Mouse (Mus musculus) mature B cell (primary cell): ENCODE results near the gene Pappa.

Source experiments
- in situ Hi-C: fragments of 300-500 bp; cut with MboI; formaldehyde crosslinking; loops from 2 replicates; pipeline ENCODE4 v1.14.3; 2019

Gene Pappa

GRCm38 (mm10) chr4:65328486-65329308, 204.7 kb downstream of the Pappa start:
- in situ Hi-C loops = no loop called here

- in situ Hi-C loops = no loop called here
Observed at GRCm38 (mm10) chr4:65333718-65334117, 209.7 kb downstream of the Pappa start.

DNA sequence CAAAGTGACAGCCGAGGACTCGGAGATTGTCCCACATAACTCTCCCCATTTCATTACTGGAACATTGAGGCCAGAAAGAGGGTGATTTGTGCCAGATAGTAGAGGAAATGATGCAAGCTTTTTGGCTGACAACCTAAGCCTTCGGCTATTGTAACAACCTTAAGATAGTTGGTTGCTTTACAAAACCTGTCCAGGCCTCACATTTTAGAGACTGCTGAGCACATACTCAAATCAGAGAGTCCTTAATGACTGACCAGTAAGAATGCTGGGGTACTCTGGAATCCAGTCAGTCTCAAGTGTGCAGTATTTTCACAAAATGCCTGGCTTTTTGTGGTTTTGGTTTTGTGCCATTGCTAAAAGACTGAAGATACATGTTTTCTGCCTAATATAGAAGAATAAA, 217.8 kb downstream of the Pappa start:
- in situ Hi-C loops = no loop called here

DNA sequence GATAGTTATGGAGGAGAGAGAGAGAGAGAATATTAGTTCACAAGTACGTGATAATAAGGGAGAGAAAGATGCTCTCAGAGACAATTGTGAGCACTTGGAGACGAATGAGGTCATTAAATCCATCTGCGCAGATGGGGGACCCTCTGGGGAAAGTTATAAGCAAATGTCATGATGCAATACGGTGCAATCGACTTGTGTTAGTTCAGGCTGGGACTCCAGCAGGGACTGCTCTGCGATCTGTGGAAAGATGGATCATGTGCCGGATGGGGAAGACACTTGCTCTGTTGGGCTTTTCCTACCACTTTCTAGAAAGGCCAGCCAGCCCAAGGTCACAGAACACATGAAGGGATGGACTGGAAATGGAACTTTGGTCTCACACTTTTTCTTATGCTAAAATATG, 226.5 kb downstream of the Pappa start:
- in situ Hi-C loops = no loop called here

GRCm38 (mm10) chr4:65354580-65354979, 230.6 kb downstream of the Pappa start:
- in situ Hi-C loops = no loop called here

DNA sequence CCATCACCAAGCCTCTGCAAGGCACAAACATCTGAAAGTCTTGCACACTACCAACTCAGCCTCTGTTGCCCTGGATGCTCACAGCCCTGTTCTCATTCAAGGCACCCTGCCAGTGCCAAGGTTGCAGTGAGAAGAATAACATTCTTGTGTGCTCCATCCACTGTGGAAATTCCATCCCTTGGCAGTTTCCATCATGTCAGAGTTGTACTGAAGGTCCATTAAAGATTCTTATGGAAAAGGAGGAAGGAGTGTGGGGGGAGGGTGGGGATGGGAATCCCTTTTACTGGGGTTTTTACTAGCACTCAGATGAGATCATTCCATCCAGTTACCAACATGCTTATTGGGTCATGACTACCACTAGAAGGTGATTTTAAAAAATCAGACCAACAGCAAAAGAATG, 243.2 kb downstream of the Pappa start:
- in situ Hi-C loops = no loop called here

GRCm38 (mm10) chr4:65372731-65373130, 248.8 kb downstream of the Pappa start:
- in situ Hi-C loops = no loop called here

DNA sequence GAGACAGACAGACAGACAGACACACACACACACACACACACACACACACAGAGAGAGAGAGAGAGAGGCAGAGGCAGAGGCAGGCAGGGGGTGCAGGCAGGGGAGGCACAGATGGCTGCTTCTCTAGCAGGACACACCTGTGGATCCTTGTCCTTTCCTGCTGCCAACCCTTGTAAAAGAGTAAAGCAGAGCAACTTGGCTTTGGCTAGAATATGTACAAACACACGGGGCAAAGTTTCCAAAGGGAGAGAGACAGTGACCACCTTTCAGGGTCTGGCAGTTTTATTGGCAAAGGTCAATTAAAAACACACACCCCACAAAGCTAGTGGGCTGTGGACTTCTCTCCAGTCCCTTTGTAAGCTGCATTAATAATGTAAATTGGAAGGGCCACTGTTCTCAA, 249.9 kb downstream of the Pappa start:
- in situ Hi-C loops = no loop called here

DNA sequence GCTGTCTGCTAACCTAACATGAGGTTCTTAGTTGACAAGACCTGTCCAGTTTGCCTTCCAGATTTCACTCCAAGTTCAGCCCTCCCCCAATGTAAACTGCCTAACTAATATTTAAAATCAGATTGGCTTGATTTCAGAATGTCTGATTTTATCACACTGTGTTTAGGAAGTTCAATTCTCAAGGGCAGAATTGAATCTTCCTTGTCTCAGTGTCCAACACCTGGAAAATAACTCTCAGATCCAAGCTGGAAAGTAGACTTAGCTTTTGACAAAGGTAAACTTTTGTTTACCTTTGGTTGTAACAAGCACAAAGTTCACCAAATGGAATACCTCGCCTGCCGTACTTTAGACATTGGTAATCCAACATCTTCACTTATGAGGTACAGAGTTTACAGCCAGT, 252.6 kb downstream of the Pappa start:
- in situ Hi-C loops = no loop called here

GRCm38 (mm10) chr4:65379461-65379860, 255.5 kb downstream of the Pappa start:
- in situ Hi-C loops = no loop called here

- in situ Hi-C loops = no loop called here
Observed at GRCm38 (mm10) chr4:65383070-65383469, 259.1 kb downstream of the Pappa start.

DNA sequence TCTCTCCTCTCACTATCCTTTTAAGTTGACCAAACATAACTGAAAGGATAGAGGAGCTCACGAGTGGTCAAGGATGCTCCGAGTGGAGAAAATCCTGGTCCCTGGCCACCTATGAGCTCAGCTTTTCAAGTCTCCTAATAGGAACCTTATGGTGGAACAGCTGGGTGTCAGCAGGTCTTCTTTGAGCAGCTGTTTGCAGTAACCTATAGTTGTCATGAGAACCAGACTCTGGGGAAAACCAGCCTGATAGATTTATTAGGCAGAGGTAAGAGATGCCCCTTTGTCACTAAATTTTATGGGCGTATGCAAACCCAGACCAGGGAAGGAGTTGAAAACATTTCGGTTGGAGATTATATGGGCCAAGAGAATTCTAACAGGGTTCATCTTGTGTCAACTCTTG, 267.0 kb downstream of the Pappa start:
- in situ Hi-C loops = no loop called here

DNA sequence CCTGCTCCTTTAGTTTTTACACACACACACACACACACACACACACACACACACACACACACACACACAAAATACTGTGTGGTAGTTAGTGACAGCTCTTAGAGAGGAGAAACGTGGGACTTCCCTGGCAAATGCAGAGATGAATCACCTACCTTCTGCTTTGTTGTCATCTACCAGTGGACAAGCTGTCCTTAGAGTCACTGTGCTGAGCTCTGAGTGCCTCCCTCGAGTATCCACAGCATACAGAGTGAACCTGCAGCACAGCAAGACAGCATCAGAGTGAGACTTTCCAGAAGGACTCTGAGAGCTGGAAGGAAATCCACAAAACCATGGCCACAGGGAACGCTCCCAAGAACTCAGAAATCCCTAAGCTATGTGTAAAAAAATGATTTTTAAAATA, 272.8 kb downstream of the Pappa start:
- in situ Hi-C loops = no loop called here

- in situ Hi-C loops = no loop called here
Observed at GRCm38 (mm10) chr4:65399457-65399856, 275.5 kb downstream of the Pappa start.

GRCm38 (mm10) chr4:65402286-65402685, 278.3 kb downstream of the Pappa start:
- in situ Hi-C loops = no loop called here

- in situ Hi-C loops = no loop called here
Observed at GRCm38 (mm10) chr4:65402836-65403634, 279.1 kb downstream of the Pappa start.
